Mouse (Mus musculus) brain, embryonic 14.5 days (tissue): ENCODE results near the gene Uxs1.

ENCODE experiments used
- CTCF ChIP-seq: fragments of 200-500 bp; IDR thresholded peaks from 2 replicates; pipeline ENCODE4 v1.5.1; 2012; ENCODE audit warnings: inconsistent platforms, mild to moderate bottlenecking, moderate library complexity, borderline replicate concordance; ENCODE audit not compliant: insufficient read depth, insufficient read length; ENCODE audit errors: extremely low read depth
- POLR2A ChIP-seq: fragments of 200-500 bp; IDR thresholded peaks from 2 replicates; pipeline ENCODE4 v1.6.1; 2012; ENCODE audit warnings: mild to moderate bottlenecking, inconsistent platforms, borderline replicate concordance; ENCODE audit not compliant: poor library complexity, insufficient read depth, insufficient read length, severe bottlenecking; ENCODE audit errors: extremely low read depth

DNA sequence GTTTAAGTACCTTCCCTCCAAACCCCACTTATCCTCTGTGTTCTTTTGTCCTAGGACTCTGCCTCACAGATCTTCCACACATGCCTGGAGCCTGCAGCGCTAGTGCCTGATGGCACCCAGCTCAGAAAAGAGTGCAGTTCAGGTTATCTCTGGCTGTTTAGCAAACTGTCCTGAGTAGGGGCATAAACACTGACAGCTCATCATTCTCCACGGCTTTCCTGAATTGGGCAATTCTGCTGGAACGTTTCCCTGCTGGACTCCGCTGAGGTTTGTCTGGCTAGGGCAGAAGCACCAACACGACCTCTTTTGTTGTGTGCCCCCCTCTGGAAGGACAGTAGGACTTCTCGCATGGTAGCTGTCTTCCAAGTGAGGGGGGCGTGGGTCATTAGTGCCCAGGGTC lies 109.6 kb downstream of the Uxs1 start:
- TF ChIP-seq CTCF: no peak
- TF ChIP-seq POLR2A: no peak
